Mouse (Mus musculus): ENCODE measurements around the gene 4931406C07Rik. TPM values are rescaled to one million over a fixed set of nuclear protein-coding genes. Genes with fewer than 3 reads are reported as not detected.

4931406C07Rik gene
- total and polyA plus RNA-seq, 3 experiments = 12.8 to 56.2 (median 31.8) TPM

GRCm38 (mm10) chr9:15298451-15298850 lies 7.8 kb downstream of the 4931406C07Rik start:
- Histone ChIP-seq H3K79me2 (ENCODE audit: control insufficient read depth, insufficient read depth, low read length, poor library complexity) (no peaks in the 10 kb centered on the region), H3K4me1 (ENCODE audit: control insufficient read depth in 1 of 2, insufficient read depth in 2 of 2, low read length in 2 of 2) (peaks cover 2 to 15% of the 10 kb centered on the region in 2 experiments; a peak in 3 of 4 replicates), H3K4me3 (ENCODE audit: control insufficient read depth in 1 of 2, insufficient read depth in 1 of 2, low read depth in 2 of 2, low read length in 2 of 2) (no peak overlapping the region), H3K9ac (ENCODE audit: control insufficient read depth, low read depth, low read length, poor library complexity, severe bottlenecking) (no peak overlapping the region), H3K27ac (ENCODE audit: control insufficient read depth, low read depth, low read length) (no peak overlapping the region), H3K27me3 (ENCODE audit: control insufficient read depth in 1 of 2, insufficient read depth in 2 of 2, low read length in 2 of 2) (no peaks in the 10 kb centered on the region), H3K9me3 (replicated peaks; ENCODE audit: insufficient read depth, low read length) (no peaks in the 10 kb centered on the region), H3K36me3 (ENCODE audit: control insufficient read depth in 1 of 2, insufficient read depth in 2 of 2, low read length in 2 of 2) (peaks cover 0 to 19% of the 10 kb centered on the region in 2 experiments; a peak in 2 of 4 replicates)
- DNase-seq (ENCODE audit: low read depth, low spot score) = no peak
- no peak for TF ChIP-seq MXI1 (IDR thresholded peaks at IDR 0.05; ENCODE audit: low read depth, low read length)
- no peak for TF ChIP-seq MAZ (IDR thresholded peaks at IDR 0.05; ENCODE audit: low read depth, low read length)
- TF ChIP-seq EP300 (IDR thresholded peaks at IDR 0.05; ENCODE audit: low read depth in 1 of 2, low read length in 2 of 2) = no peak
- TF ChIP-seq TBP (IDR thresholded peaks at IDR 0.05; ENCODE audit: low read depth, low read length) = no peak
- no peak for TF ChIP-seq GATA1 (IDR thresholded peaks at IDR 0.05; ENCODE audit: low read depth, low read length)
- no peak for TF ChIP-seq KAT2A (conservative IDR thresholded peaks at IDR 0.05; ENCODE audit: low read depth, low read length)

- Histone ChIP-seq H3K27me3 (ENCODE audit: control insufficient read depth in 1 of 2, insufficient read depth in 2 of 2, low read length in 2 of 2) (no peaks in the 10 kb centered on the region), H3K79me2 (ENCODE audit: control insufficient read depth, insufficient read depth, low read length, poor library complexity) (no peaks in the 10 kb centered on the region), H3K9me3 (replicated peaks; ENCODE audit: insufficient read depth, low read length) (no peaks in the 10 kb centered on the region), H3K4me3 (ENCODE audit: control insufficient read depth in 1 of 2, insufficient read depth in 1 of 2, low read depth in 2 of 2, low read length in 2 of 2) (no peak overlapping the region), H3K4me1 (ENCODE audit: control insufficient read depth in 1 of 2, insufficient read depth in 2 of 2, low read length in 2 of 2) (peaks cover 2 to 10% of the 10 kb centered on the region in 2 experiments; a peak in 2 of 4 replicates), H3K27ac (ENCODE audit: control insufficient read depth, low read depth, low read length) (no peak overlapping the region), H3K9ac (ENCODE audit: control insufficient read depth, low read depth, low read length, poor library complexity, severe bottlenecking) (no peak overlapping the region), H3K36me3 (ENCODE audit: control insufficient read depth in 1 of 2, insufficient read depth in 2 of 2, low read length in 2 of 2) (peaks cover 0 to 17% of the 10 kb centered on the region in 2 experiments; a peak in 2 of 4 replicates)
- no peak for DNase-seq (ENCODE audit: low read depth, low spot score)
- no peak for TF ChIP-seq KAT2A (conservative IDR thresholded peaks at IDR 0.05; ENCODE audit: low read depth, low read length)
- TF ChIP-seq ETS1 (IDR thresholded peaks at IDR 0.05; ENCODE audit: low read depth, low read length) = no peak
- TF ChIP-seq HCFC1 (IDR thresholded peaks at IDR 0.05; ENCODE audit: low read depth, low read length) = no peak
- TF ChIP-seq MAFK (IDR thresholded peaks at IDR 0.05; ENCODE audit: borderline replicate concordance, low read depth, low read length) = no peak
- no peak for TF ChIP-seq ZKSCAN1 (IDR thresholded peaks at IDR 0.05; ENCODE audit: low read depth, low read length)
- TF ChIP-seq MYB (IDR thresholded peaks at IDR 0.05; ENCODE audit: low read depth, low read length) = no peak
- TF ChIP-seq GABPA (IDR thresholded peaks at IDR 0.05; ENCODE audit: low read depth, low read length) = no peak
- TF ChIP-seq CHD2 (IDR thresholded peaks at IDR 0.05; ENCODE audit: low read length) = no peak
- no peak for TF ChIP-seq E2F4 (IDR thresholded peaks at IDR 0.05; ENCODE audit: borderline replicate concordance, low read depth, low read length)
- TF ChIP-seq CHD1 (IDR thresholded peaks at IDR 0.05; ENCODE audit: low read depth, low read length) = no peak
- TF ChIP-seq RAD21 (IDR thresholded peaks at IDR 0.05; ENCODE audit: low read depth, low read length) = no peak
- no peak for TF ChIP-seq MEF2A (IDR thresholded peaks at IDR 0.05; ENCODE audit: extremely low read depth, insufficient replicate concordance, low read depth, low read length, poor library complexity, severe bottlenecking)
- TF ChIP-seq SMC3 (IDR thresholded peaks at IDR 0.05; ENCODE audit: low read depth, low read length) = no peak
- no peak for TF ChIP-seq UBTF (IDR thresholded peaks at IDR 0.05; ENCODE audit: borderline replicate concordance, insufficient read depth, low read depth, low read length)
- no peak for TF ChIP-seq TCF12 (IDR thresholded peaks at IDR 0.05; ENCODE audit: low read depth, low read length)
- no peak for TF ChIP-seq RCOR1 (IDR thresholded peaks at IDR 0.05; ENCODE audit: low read depth, low read length)
Measured at GRCm38 (mm10) chr9:15297112-15297511, 9.1 kb downstream of the 4931406C07Rik start.

All from MEL (cell line).